ENCODE assay signal across 21 mouse cellular contexts in the genomic region with DNA sequence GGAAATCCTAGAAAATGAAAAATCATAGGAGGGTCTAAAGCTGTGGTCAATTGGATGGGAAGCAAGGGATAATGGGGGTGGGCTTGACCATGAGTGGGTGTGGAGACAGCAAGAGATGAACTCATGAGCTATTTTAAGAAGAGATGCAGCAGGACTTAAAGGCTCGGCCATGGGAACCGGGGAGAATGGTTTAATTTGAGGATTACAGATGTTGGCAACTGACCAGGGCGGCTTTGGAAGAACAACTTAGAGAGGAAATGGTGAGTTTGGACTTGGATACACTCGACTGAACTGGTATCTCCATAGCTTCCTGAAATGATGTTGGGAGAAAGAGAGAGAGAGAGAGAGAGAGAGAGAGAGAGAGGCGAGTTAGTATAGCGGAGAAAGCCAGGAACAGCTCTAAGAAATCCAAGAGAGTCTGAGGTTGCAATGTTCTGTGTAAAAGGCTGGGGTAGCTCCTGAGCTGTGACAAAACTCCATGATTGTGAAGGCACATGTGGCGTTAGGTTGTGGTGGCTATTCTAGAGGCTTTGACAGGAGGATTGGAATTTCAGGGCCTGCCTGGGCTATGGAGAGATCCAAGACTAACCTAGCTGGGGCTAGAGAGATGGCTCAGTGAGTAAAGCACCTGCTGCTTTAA. TPM values are rescaled to one million over a fixed set of nuclear protein-coding genes. Genes with fewer than 3 reads are reported as not detected.
A peak's percentile ranks its signal among the peaks of the same experiment; 100 is the strongest.
DNase-seq lines count a peak whose midpoint lies in the region; ATAC-seq and TF ChIP-seq lines count a peak whose summit lies in the region.
"Had no signal": no experiment of that assay in that cellular context is flagged by ENCODE, and none has a peak within 500 bp of the region (broad histone marks: within the 10 kb centered on the region; RNA-seq: fewer than 3 reads in every experiment).

No protein-coding gene starts in this region.

- no peaks in the 10 kb centered on the region for H3K9me3 ChIP-seq in heart, embryonic 12.5 days (replicated peaks)
- no peaks in the 10 kb centered on the region for H3K9me3 ChIP-seq in lung, postnatal 0 days (ENCODE audit: low read length)
- no peaks in the 10 kb centered on the region for H3K9me3 ChIP-seq in stomach, postnatal 0 days (ENCODE audit: control insufficient read depth, low read length)
- no peaks in the 10 kb centered on the region for H3K9me3 ChIP-seq in limb, embryonic 10.5 days (replicated peaks)
- H3K9me3 ChIP-seq: forebrain, embryonic 13.5 days had no signal

- H3K27me3 ChIP-seq in heart, embryonic 12.5 days (replicated peaks), result no peaks in the 10 kb centered on the region
- no peaks in the 10 kb centered on the region for H3K27me3 ChIP-seq in lung, postnatal 0 days (replicated peaks; ENCODE audit: insufficient read depth, low read length)
- H3K27me3 ChIP-seq in stomach, postnatal 0 days (ENCODE audit: control insufficient read depth, insufficient read depth, low read length), result no peaks in the 10 kb centered on the region
- no peaks in the 10 kb centered on the region for H3K27me3 ChIP-seq in limb, embryonic 10.5 days (ENCODE audit: low read depth, poor library complexity, severe bottlenecking)
- H3K27me3 ChIP-seq: CH12.LX had no signal

- no peak overlapping the region for H3K4me3 ChIP-seq in heart, embryonic 12.5 days
- H3K4me3 ChIP-seq in lung, postnatal 0 days (ENCODE audit: low read depth, low read length), result no peak overlapping the region
- no peak overlapping the region for H3K4me3 ChIP-seq in stomach, postnatal 0 days (ENCODE audit: low read depth, low read length)
- no peak overlapping the region for H3K4me3 ChIP-seq in limb, embryonic 10.5 days
- H3K4me3 ChIP-seq: forebrain, embryonic 13.5 days had no signal

- peak; percentile 33 for TF ChIP-seq CTCF in lung, postnatal 0 days (IDR thresholded peaks at IDR 0.05)
- TF ChIP-seq CTCF in stomach, postnatal 0 days (IDR thresholded peaks at IDR 0.05; ENCODE audit: low read depth), result peak; percentile 50

- peak; percentile 49 for DNase-seq in gastrocnemius, postnatal 14 days
- DNase-seq in gastrocnemius, adult 8-10 months (ENCODE audit: low spot score in 2 of 2), result no peak
- DNase-seq in heart, postnatal 10 days, result peak; percentile 55 to 62
- DNase-seq in lung, postnatal 0 days (ENCODE audit: low spot score), result peak; percentile 30
- DNase-seq in lung, postnatal 36 days, result no peak
- DNase-seq in stomach, postnatal 0 days (ENCODE audit: low spot score), result no peak
- DNase-seq in limb, embryonic 10.5 days (ENCODE audit: low spot score), result no peak
- DNase-seq: adrenal gland, adult 8-10 months; cerebellum, adult 11-12 months; cerebellum, postnatal 25 days; kidney, adult 18-20 months; right cerebral cortex, postnatal 25 days had no signal

- H3K36me3 ChIP-seq in heart, embryonic 12.5 days, result no peaks in the 10 kb centered on the region
- H3K36me3 ChIP-seq in lung, postnatal 0 days (ENCODE audit: insufficient read depth, low read length), result no peaks in the 10 kb centered on the region
- H3K36me3 ChIP-seq in stomach, postnatal 0 days (ENCODE audit: control insufficient read depth, insufficient read depth, low read length), result no peaks in the 10 kb centered on the region
- no peaks in the 10 kb centered on the region for H3K36me3 ChIP-seq in limb, embryonic 10.5 days

- H3K4me2 ChIP-seq in heart, embryonic 12.5 days, result no peak overlapping the region
- no peak overlapping the region for H3K4me2 ChIP-seq in lung, postnatal 0 days (replicated peaks; ENCODE audit: low read depth, low read length)
- H3K4me2 ChIP-seq in stomach, postnatal 0 days (replicated peaks; ENCODE audit: low read depth), result no peak overlapping the region
- H3K4me2 ChIP-seq: forebrain, embryonic 13.5 days; midbrain, embryonic 11.5 days had no signal

- peaks cover 12% of the 10 kb centered on the region for H3K4me1 ChIP-seq in heart, embryonic 12.5 days (replicated peaks)
- H3K4me1 ChIP-seq in lung, postnatal 0 days (ENCODE audit: insufficient read depth, low read depth, low read length), result peaks cover 8% of the 10 kb centered on the region; the same call in 1 of the 2 replicates
- H3K4me1 ChIP-seq in stomach, postnatal 0 days (replicated peaks; ENCODE audit: control insufficient read depth, insufficient read depth), result peaks cover 7% of the 10 kb centered on the region
- H3K4me1 ChIP-seq in limb, embryonic 10.5 days, result peaks cover 15% of the 10 kb centered on the region

- H3K27ac ChIP-seq in heart, embryonic 12.5 days (ENCODE audit: poor library complexity, severe bottlenecking), result no peak overlapping the region
- no peak overlapping the region for H3K27ac ChIP-seq in lung, postnatal 0 days (ENCODE audit: low read length)
- no peak overlapping the region for H3K27ac ChIP-seq in stomach, postnatal 0 days (replicated peaks)
- no peak overlapping the region for H3K27ac ChIP-seq in limb, embryonic 10.5 days
- H3K27ac ChIP-seq: forebrain, embryonic 13.5 days; macrophage had no signal

- TF ChIP-seq EP300 in lung, postnatal 0 days (IDR thresholded peaks at IDR 0.05), result no peak
- no peak for TF ChIP-seq EP300 in stomach, postnatal 0 days (optimal IDR thresholded peaks at IDR 0.05)

- no peak overlapping the region for H3K9ac ChIP-seq in heart, embryonic 12.5 days
- H3K9ac ChIP-seq in lung, postnatal 0 days (replicated peaks; ENCODE audit: low read depth), result no peak overlapping the region
- H3K9ac ChIP-seq in stomach, postnatal 0 days (ENCODE audit: low read length), result no peak overlapping the region
- H3K9ac ChIP-seq: forebrain, embryonic 13.5 days had no signal

- ATAC-seq in heart, embryonic 12.5 days (ENCODE audit: insufficient number of reproducible peaks, low FRiP score), result no peak; the same call in 1 of the 2 replicates
- no peak for ATAC-seq in lung, postnatal 0 days
- ATAC-seq in stomach, postnatal 0 days (ENCODE audit: low FRiP score, low TSS enrichment), result no peak
- ATAC-seq: forebrain, embryonic 13.5 days; hindbrain, embryonic 16.5 days had no signal

- intact Hi-C loops in gastrocnemius, postnatal 14 days (cut with DNase I; ENCODE audit: low total_unique reads), result loop anchor here (10.0 kb wide), 1 partner anchor 139 kb away; a partner anchor contains a TSS
- intact Hi-C loops in heart, postnatal 10 days (cut with DNase I), result no loop called here

- WGBS in heart, embryonic 12.5 days, result 49% methylated on average over 7 of the region's 7 CpGs
- WGBS in lung, postnatal 0 days, result 54% methylated on average over 7 of the region's 7 CpGs
- 47% methylated on average over 7 of the region's 7 CpGs for WGBS in stomach, postnatal 0 days
- WGBS in limb, embryonic 10.5 days, result 90% methylated on average over 7 of the region's 7 CpGs

RNA-seq across cellular contexts. Expression of a gene that starts 39.2 kb away (rescaled TPM):
- 1 to 10 TPM; 1.6 to 2.2 TPM for total RNA-seq in gastrocnemius, postnatal 14 days (2021)
- total RNA-seq in gastrocnemius, adult 8-10 months (2022), result not detected
- total RNA-seq in heart, postnatal 10 days (2021), result 1 to 10 TPM; 6.9 to 7.5 TPM
- 0.82 and 1.8 TPM in 2 replicates for polyA plus RNA-seq in heart, embryonic 12.5 days (2016; fragmentation: Nextera tagmentation; extraction: Ambion mirVana)
- polyA plus RNA-seq in lung, postnatal 0 days (2015; fragmentation: Nextera tagmentation; extraction: Ambion mirVana), result not detected in 2 replicates
- 1.3 and 1.4 TPM in 2 replicates for polyA plus RNA-seq in stomach, postnatal 0 days (2015; fragmentation: Nextera tagmentation; extraction: Ambion mirVana)
- polyA plus RNA-seq in limb, embryonic 10.5 days (2016; fragmentation: Nextera tagmentation; extraction: Ambion mirVana), result not detected in 2 replicates
- total RNA-seq: adrenal gland, adult 8-10 months; CH12.LX had no signal
- polyA plus RNA-seq: forebrain, embryonic 13.5 days; hindbrain, embryonic 16.5 days; limb, embryonic 14.5 days; macrophage; midbrain, embryonic 11.5 days; neural tube, embryonic 14.5 days; testis, adult 2 months had no signal

RNA-seq across cellular contexts. Expression of a gene that starts 45.2 kb away (rescaled TPM):
- under 1 TPM; 0.10 to 0.18 TPM for total RNA-seq in gastrocnemius, postnatal 14 days (2021)
- total RNA-seq in gastrocnemius, adult 8-10 months (2022), result not detected
- total RNA-seq in heart, postnatal 10 days (2021), result under 1 TPM; 0.53 to 0.55 TPM
- 0.69 and 1.2 TPM in 2 replicates for polyA plus RNA-seq in heart, embryonic 12.5 days (2016; fragmentation: Nextera tagmentation; extraction: Ambion mirVana)
- 0.24 and 0.27 TPM in 2 replicates for polyA plus RNA-seq in lung, postnatal 0 days (2015; fragmentation: Nextera tagmentation; extraction: Ambion mirVana)
- polyA plus RNA-seq in stomach, postnatal 0 days (2015; fragmentation: Nextera tagmentation; extraction: Ambion mirVana), result 0.06 and 0.21 TPM in 2 replicates
- 0.35 and 0.79 TPM in 2 replicates for polyA plus RNA-seq in limb, embryonic 10.5 days (2016; fragmentation: Nextera tagmentation; extraction: Ambion mirVana)
- total RNA-seq: CH12.LX had no signal
- polyA plus RNA-seq: macrophage had no signal

Comparison
In these comparisons a context has a peak if more than half of its experiments do, and no peak if none do; other contexts are left out.
1. DNase-seq: peak in gastrocnemius, postnatal 14 days (single experiment), heart, postnatal 10 days (2 of 2) and lung, postnatal 0 days (single experiment); none in gastrocnemius, adult 8-10 months (0 of 2), lung, postnatal 36 days (single experiment), stomach, postnatal 0 days (single experiment) and limb, embryonic 10.5 days (single experiment).